Mouse (Mus musculus) midbrain, embryonic 16.5 days (tissue): Measurements from ENCODE around the gene Tmprss11d. TPM values are rescaled to one million over a fixed set of nuclear protein-coding genes. Genes with fewer than 3 reads are reported as not detected.

Experiments
- ATAC-seq: fragments of 200-750 bp; cut with Nextera tagmentation; 2 replicates; pipeline ENCODE4 v1.8.0; 2017; ENCODE audit warnings: moderate TSS enrichment
- H3K27ac ChIP-seq: fragments of 300-500 bp; sonication (generic); 2 replicates; pipeline ENCODE4 v1.5.1; 2014; ENCODE audit warnings: mild to moderate bottlenecking, low read length, mixed read lengths
- H3K27me3 ChIP-seq: fragments of 300-500 bp; sonication (generic); 2 replicates; pipeline ENCODE4 v1.6.1; 2014; ENCODE audit warnings: low read depth, low read length, mixed read lengths; ENCODE audit not compliant: control insufficient read depth, insufficient read depth
- H3K36me3 ChIP-seq: fragments of 300-500 bp; sonication (generic); 2 replicates; pipeline ENCODE4 v1.6.1; 2014; ENCODE audit warnings: mild to moderate bottlenecking, low read length, moderate library complexity, mixed read lengths; ENCODE audit not compliant: control insufficient read depth, insufficient read depth
- H3K4me1 ChIP-seq: fragments of 300-500 bp; sonication (generic); 2 replicates; pipeline ENCODE4 v1.6.1; 2014; ENCODE audit warnings: mild to moderate bottlenecking, low read length, mixed read lengths; ENCODE audit not compliant: control insufficient read depth, insufficient read depth
- H3K4me2 ChIP-seq: fragments of 300-500 bp; sonication (generic); 2 replicates; pipeline ENCODE4 v1.6.1; 2014; ENCODE audit warnings: mild to moderate bottlenecking, low read length, mixed read lengths
- H3K4me3 ChIP-seq: fragments of 300-500 bp; sonication (generic); 2 replicates; pipeline ENCODE4 v1.5.1; 2014; ENCODE audit warnings: low read depth, mild to moderate bottlenecking, low read length, moderate library complexity, mixed read lengths
- H3K9ac ChIP-seq: fragments of 300-500 bp; sonication (generic); 2 replicates; pipeline ENCODE4 v1.6.1; 2014; ENCODE audit warnings: low read depth, low read length, mixed read lengths
- H3K9me3 ChIP-seq: fragments of 300-500 bp; sonication (generic); replicated peaks from 2 replicates; pipeline ENCODE4 v1.6.1; 2014; ENCODE audit warnings: mild to moderate bottlenecking, low read length, mixed read lengths; ENCODE audit not compliant: control insufficient read depth, poor library complexity, severe bottlenecking
- WGBS: fragments of 180-500 bp; shearing (Covaris S2); extraction: QIAGEN DNeasy Blood & Tissue Kit; methylation state at CpG from one replicate; pipeline ENCODE4 v1.1.7; 2014; 5-methylcytosine and 5-hydroxymethylcytosine counted together
- polyA plus RNA-seq: library from polyadenylated mRNA; unstranded; fragments of >200 nt; fragmentation: Nextera tagmentation; extraction: Ambion mirVana; gene quantifications from 2 replicates; pipeline ENCODE4 v1.2.1, GENCODE M21; 2015

Tmprss11d gene
- 0.08 and 0.10 TPM in 2 replicates for polyA plus RNA-seq

- 67% methylated on average over 3 of the region's 3 CpGs for WGBS
- Histone ChIP-seq H3K36me3 (no peaks in the 10 kb centered on the region), H3K4me1 (no peaks in the 10 kb centered on the region), H3K27me3 (no peaks in the 10 kb centered on the region), H3K4me2 (no peak within 1 kb of the TSS), H3K9me3 (no peaks in the 10 kb centered on the region), H3K4me3 (no peak within 1 kb of the TSS), H3K9ac (no peak within 1 kb of the TSS), H3K27ac (no peak within 1 kb of the TSS)
- no peak for ATAC-seq
These were observed at the start of gene Tmprss11d for GRCm38 (mm10) chr5:86373320-86373719. TSS of gene Tmprss11d (minus strand) at chr5:86373420.

GRCm38 (mm10) chr5:86421323-86422028 lies 48.3 kb upstream of the Tmprss11d start:
- Histone ChIP-seq H3K27me3 (no peaks in the 10 kb centered on the region), H3K4me1 (peaks cover 3% of the 10 kb centered on the region), H3K27ac (no peak overlapping the region; the same call in 1 of the 2 replicates), H3K36me3 (no peaks in the 10 kb centered on the region), H3K9ac (no peak overlapping the region), H3K4me2 (no peak overlapping the region), H3K4me3 (no peak overlapping the region), H3K9me3 (no peaks in the 10 kb centered on the region)
- peak; percentile 78 for ATAC-seq
- 16% methylated on average over 3 of the region's 3 CpGs for WGBS

GRCm38 (mm10) chr5:86419494-86419893 lies 46.3 kb upstream of the Tmprss11d start:
- no peak for ATAC-seq
- 22% methylated on average over 4 of the region's 4 CpGs for WGBS

GRCm38 (mm10) chr5:86414280-86414679 lies 41.1 kb upstream of the Tmprss11d start:
- Histone ChIP-seq H3K36me3 (no peaks in the 10 kb centered on the region), H3K4me1 (no peaks in the 10 kb centered on the region), H3K4me3 (no peak overlapping the region), H3K4me2 (no peak overlapping the region), H3K9ac (no peak overlapping the region), H3K9me3 (no peaks in the 10 kb centered on the region), H3K27ac (no peak overlapping the region), H3K27me3 (no peaks in the 10 kb centered on the region)
- WGBS = 83% methylated on average over 7 of the region's 7 CpGs
- ATAC-seq = no peak

More at GRCm38 (mm10) chr5:86419494-86419893, 46.3 kb upstream of the Tmprss11d start:
- Histone ChIP-seq H3K27ac (no peak overlapping the region), H3K36me3 (no peaks in the 10 kb centered on the region), H3K4me1 (peaks cover 3% of the 10 kb centered on the region), H3K9me3 (no peaks in the 10 kb centered on the region), H3K9ac (no peak overlapping the region), H3K4me3 (no peak overlapping the region), H3K27me3 (no peaks in the 10 kb centered on the region), H3K4me2 (no peak overlapping the region)

- 18% methylated on average over 3 of the region's 3 CpGs for WGBS
- ATAC-seq = no peak
These were observed 37.6 kb upstream of the Tmprss11d start for GRCm38 (mm10) chr5:86410815-86411214.

GRCm38 (mm10) chr5:86407941-86408340 lies 34.7 kb upstream of the Tmprss11d start:
- Histone ChIP-seq H3K36me3 (no peaks in the 10 kb centered on the region), H3K9me3 (no peaks in the 10 kb centered on the region), H3K4me3 (no peak overlapping the region), H3K4me1 (no peaks in the 10 kb centered on the region), H3K4me2 (no peak overlapping the region), H3K27me3 (no peaks in the 10 kb centered on the region), H3K27ac (no peak overlapping the region), H3K9ac (no peak overlapping the region)
- ATAC-seq = no peak
- WGBS = 92% methylated on average over 2 of the region's 2 CpGs

More at GRCm38 (mm10) chr5:86410815-86411214, 37.6 kb upstream of the Tmprss11d start:
- no peak overlapping the region for H3K4me2 ChIP-seq
- no peak overlapping the region for H3K27ac ChIP-seq
- H3K4me1 ChIP-seq = no peaks in the 10 kb centered on the region
- no peaks in the 10 kb centered on the region for H3K27me3 ChIP-seq
- no peaks in the 10 kb centered on the region for H3K9me3 ChIP-seq
- H3K9ac ChIP-seq = no peak overlapping the region
- no peak overlapping the region for H3K4me3 ChIP-seq
- no peaks in the 10 kb centered on the region for H3K36me3 ChIP-seq

GRCm38 (mm10) chr5:86407191-86407590 lies 34.0 kb upstream of the Tmprss11d start:
- Histone ChIP-seq H3K9ac (no peak overlapping the region), H3K9me3 (no peaks in the 10 kb centered on the region), H3K27ac (no peak overlapping the region), H3K4me3 (no peak overlapping the region), H3K4me1 (no peaks in the 10 kb centered on the region), H3K4me2 (no peak overlapping the region), H3K27me3 (no peaks in the 10 kb centered on the region), H3K36me3 (no peaks in the 10 kb centered on the region)
- WGBS = 87% methylated on average over 3 of the region's 3 CpGs
- no peak for ATAC-seq

- Histone ChIP-seq H3K4me2 (no peak overlapping the region), H3K4me1 (no peaks in the 10 kb centered on the region), H3K27me3 (no peaks in the 10 kb centered on the region), H3K36me3 (no peaks in the 10 kb centered on the region), H3K9ac (no peak overlapping the region), H3K4me3 (no peak overlapping the region), H3K9me3 (no peaks in the 10 kb centered on the region), H3K27ac (no peak overlapping the region)
- no peak for ATAC-seq
- 68% methylated on average over 4 of the region's 4 CpGs for WGBS
These were observed 13.7 kb downstream of the Tmprss11d start for GRCm38 (mm10) chr5:86359412-86359985.

- Histone ChIP-seq H3K9me3 (no peaks in the 10 kb centered on the region), H3K4me2 (no peak overlapping the region), H3K27ac (no peak overlapping the region), H3K9ac (no peak overlapping the region), H3K36me3 (no peaks in the 10 kb centered on the region), H3K27me3 (no peaks in the 10 kb centered on the region), H3K4me3 (no peak overlapping the region), H3K4me1 (no peaks in the 10 kb centered on the region)
- ATAC-seq = no peak
- WGBS = 18% methylated on average over 7 of the region's 7 CpGs
These were observed 20.3 kb downstream of the Tmprss11d start for GRCm38 (mm10) chr5:86352966-86353365.
